Mouse (Mus musculus) thymus, adult 2 months (tissue): ENCODE measurements around the gene Cyp2j9.

Source experiments
- CTCF ChIP-seq: fragments of 200-500 bp; IDR thresholded peaks from 2 replicates; pipeline ENCODE4 v1.5.1; 2012; ENCODE audit warnings: mild to moderate bottlenecking, control low read depth, low read length, moderate library complexity, borderline replicate concordance; ENCODE audit not compliant: control insufficient read depth, poor library complexity, insufficient read depth; ENCODE audit errors: extremely low read depth
- POLR2A ChIP-seq: fragments of 200-500 bp; IDR thresholded peaks from 2 replicates; pipeline ENCODE4 v1.6.1; 2012; ENCODE audit warnings: mild to moderate bottlenecking, low read length, control low read depth, moderate library complexity; ENCODE audit not compliant: control insufficient read depth, poor library complexity, insufficient read depth; ENCODE audit errors: extremely low read depth

DNA sequence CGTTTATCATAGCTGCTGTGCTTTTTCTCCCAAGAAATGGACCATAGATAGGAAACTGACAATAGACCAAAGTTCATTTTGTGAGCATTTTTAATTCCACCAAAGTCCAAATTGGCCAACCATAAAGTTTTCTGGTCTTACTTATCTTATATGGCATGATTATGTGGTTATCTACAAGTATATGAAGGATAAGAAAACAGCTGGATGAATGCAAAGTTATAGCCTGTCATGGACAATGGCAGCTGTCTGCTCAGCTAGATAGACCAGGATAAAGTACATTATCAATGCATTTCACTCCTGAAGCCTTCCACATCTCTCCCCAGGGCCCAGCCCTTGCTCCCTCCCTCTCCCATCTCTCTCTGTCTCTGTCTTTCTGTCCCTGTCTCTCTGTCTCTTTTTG lies 30.9 kb downstream of the Cyp2j9 start:
- TF ChIP-seq CTCF (no peak), POLR2A (no peak)
